In the genomic region with DNA sequence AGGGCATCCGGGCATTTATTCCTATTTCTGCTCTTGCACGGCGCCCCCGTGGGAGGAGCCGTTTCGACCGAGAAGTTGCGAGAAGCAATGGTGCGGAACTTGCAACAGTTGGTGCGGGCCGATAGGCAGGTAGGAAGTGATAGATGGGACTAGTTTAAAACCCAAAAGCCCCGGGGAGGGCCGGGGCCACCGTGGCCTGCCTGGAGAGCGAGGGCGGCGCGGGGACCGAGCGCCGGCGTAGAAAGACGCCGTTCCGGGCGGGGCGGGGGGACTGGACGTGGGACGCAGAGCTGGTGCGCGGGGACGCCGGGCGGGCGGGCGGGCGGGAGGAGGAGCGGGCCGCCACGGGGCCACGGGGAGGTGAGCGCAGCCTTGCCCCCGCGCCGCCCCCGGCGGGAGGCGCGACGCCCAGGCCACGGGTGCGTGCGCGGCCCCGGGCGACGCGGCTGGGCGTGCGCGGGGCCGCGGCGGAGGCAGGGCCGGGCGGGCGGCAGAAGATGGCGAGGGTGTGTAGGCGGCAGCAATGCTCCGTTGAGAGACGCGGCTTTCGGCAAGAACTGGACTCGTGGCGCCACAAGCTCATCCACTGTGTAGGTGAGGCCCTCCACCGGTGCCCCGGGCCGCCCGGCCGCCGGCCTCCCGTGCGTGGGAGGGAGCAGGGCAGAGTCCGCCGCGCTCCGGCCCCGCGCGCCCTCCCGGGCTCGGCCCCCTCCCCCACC, we compare ENCODE assay signal across 8 mouse cellular contexts. TPM values are rescaled to one million over a fixed set of nuclear protein-coding genes. Genes with fewer than 3 reads are reported as not detected.
DNase-seq lines count a peak whose midpoint lies in the region; ATAC-seq and TF ChIP-seq lines count a peak whose summit lies in the region.

A gene (plus strand): TSS at position 448 of the 719 bp plus-strand sequence.

- H3K27ac ChIP-seq in forebrain, embryonic 10.5 days, result peak within 1 kb of the TSS; percentile 99
- peak within 1 kb of the TSS; percentile 100 for H3K27ac ChIP-seq in heart, embryonic 15.5 days
- peak within 1 kb of the TSS; percentile 95 for H3K27ac ChIP-seq in liver, embryonic 14.5 days
- H3K27ac ChIP-seq in neural tube, embryonic 11.5 days (ENCODE audit: low read depth, low read length), result peak within 1 kb of the TSS; percentile 99
- peak within 1 kb of the TSS; percentile 99 for H3K27ac ChIP-seq in stomach, embryonic 16.5 days (ENCODE audit: low read length)

- peak within 1 kb of the TSS; percentile 86 for H3K9ac ChIP-seq in heart, embryonic 15.5 days
- peak within 1 kb of the TSS; percentile 95 for H3K9ac ChIP-seq in liver, embryonic 14.5 days (replicated peaks)
- peak within 1 kb of the TSS; percentile 93 for H3K9ac ChIP-seq in neural tube, embryonic 11.5 days (ENCODE audit: low read length)
- H3K9ac ChIP-seq in stomach, embryonic 16.5 days (ENCODE audit: low read length), result peak within 1 kb of the TSS; percentile 81

- H3K4me1 ChIP-seq in forebrain, embryonic 10.5 days, result peaks cover 34% of the 10 kb centered on the region
- H3K4me1 ChIP-seq in heart, embryonic 15.5 days (replicated peaks), result peaks cover 20% of the 10 kb centered on the region
- peaks cover 9 to 11% of the 10 kb centered on the region in 2 experiments for H3K4me1 ChIP-seq in liver, embryonic 14.5 days (replicated peaks; ENCODE audit: control insufficient read depth in 2 of 2, insufficient read depth in 2 of 2, low read length in 1 of 2)
- H3K4me1 ChIP-seq in neural tube, embryonic 11.5 days (ENCODE audit: control insufficient read depth, insufficient read depth, low read length), result peaks cover 8% of the 10 kb centered on the region; the same call in 1 of the 2 replicates
- H3K4me1 ChIP-seq in stomach, embryonic 16.5 days (ENCODE audit: control insufficient read depth, insufficient read depth, low read length), result peaks cover 11% of the 10 kb centered on the region

- peak; percentile 95 for ATAC-seq in heart, embryonic 15.5 days (replicated peaks; ENCODE audit: insufficient number of reproducible peaks, insufficient read depth, low FRiP score, low read depth)
- ATAC-seq in liver, embryonic 14.5 days (ENCODE audit: insufficient read depth), result peak; percentile 94
- ATAC-seq in neural tube, embryonic 11.5 days (ENCODE audit: insufficient read depth, low FRiP score, low TSS enrichment), result peak; percentile 82
- peak; percentile 95 for ATAC-seq in stomach, embryonic 16.5 days (ENCODE audit: insufficient read depth, low FRiP score)

- 0 out of 2 replicates have a peak, but pooled peaks have one; percentile 31 for TF ChIP-seq CTCF in liver, embryonic 14.5 days (IDR thresholded peaks at IDR 0.05; ENCODE audit: low read depth)

- H3K9me3 ChIP-seq in forebrain, embryonic 10.5 days, result no peaks in the 10 kb centered on the region
- no peaks in the 10 kb centered on the region for H3K9me3 ChIP-seq in heart, embryonic 15.5 days (replicated peaks)
- H3K9me3 ChIP-seq in liver, embryonic 14.5 days (ENCODE audit: control insufficient read depth, low read length), result no peaks in the 10 kb centered on the region
- no peaks in the 10 kb centered on the region for H3K9me3 ChIP-seq in neural tube, embryonic 11.5 days (ENCODE audit: control insufficient read depth, low read length)
- H3K9me3 ChIP-seq in stomach, embryonic 16.5 days (replicated peaks; ENCODE audit: control insufficient read depth, low read length), result no peaks in the 10 kb centered on the region

- TF ChIP-seq EP300 in liver, embryonic 14.5 days (IDR thresholded peaks at IDR 0.05; ENCODE audit: low read depth), result no peak

- 0% methylated on average over 75 of the region's 92 CpGs for WGBS in forebrain, embryonic 10.5 days
- under 1% methylated on average over 74 of the region's 92 CpGs for WGBS in heart, embryonic 15.5 days
- WGBS in liver, embryonic 14.5 days (ENCODE audit: insufficient replicate concordance), result under 1% methylated on average over 76 of the region's 92 CpGs
- 0% methylated on average over 19 of the region's 92 CpGs for WGBS in neural tube, embryonic 11.5 days
- under 1% methylated on average over 73 of the region's 92 CpGs for WGBS in stomach, embryonic 16.5 days

- H3K27me3 ChIP-seq in forebrain, embryonic 10.5 days (ENCODE audit: poor library complexity, severe bottlenecking), result no peaks in the 10 kb centered on the region; the same call in 1 of the 2 replicates
- no peaks in the 10 kb centered on the region for H3K27me3 ChIP-seq in heart, embryonic 15.5 days
- H3K27me3 ChIP-seq in liver, embryonic 14.5 days (ENCODE audit: control insufficient read depth, insufficient read depth, low read length), result no peaks in the 10 kb centered on the region
- H3K27me3 ChIP-seq in neural tube, embryonic 11.5 days (ENCODE audit: control insufficient read depth, insufficient read depth, low read length), result no peaks in the 10 kb centered on the region
- H3K27me3 ChIP-seq in stomach, embryonic 16.5 days (ENCODE audit: control insufficient read depth, insufficient read depth, low read length), result no peaks in the 10 kb centered on the region

- DNase-seq in CD8-positive naive resting alpha-beta T cell, adult 2 months (ENCODE audit: low read depth in 2 of 2, low spot score in 2 of 2), result peak; percentile 68 to 77
- DNase-seq in c-Kit-negative CD71-positive TER-119-positive erythroid progenitor cells, embryonic 14.5 days (ENCODE audit: low read depth, low spot score), result peak; percentile 70
- peak; percentile 79 for DNase-seq in forebrain, embryonic 10.5 days (ENCODE audit: extremely low spot score, low spot score)
- DNase-seq in kidney, postnatal 25 days, result peak; percentile 78 to 93
- peak; percentile 72 to 79 (median 75) for DNase-seq in liver, embryonic 14.5 days (ENCODE audit: low read depth in 3 of 3, low spot score in 3 of 3)
- peak; percentile 86 for DNase-seq in neural tube, embryonic 11.5 days (ENCODE audit: low spot score)

- H3K4me2 ChIP-seq in heart, embryonic 15.5 days, result peak within 1 kb of the TSS; percentile 79
- peak within 1 kb of the TSS; percentile 98 for H3K4me2 ChIP-seq in liver, embryonic 14.5 days (ENCODE audit: low read depth)
- H3K4me2 ChIP-seq in neural tube, embryonic 11.5 days (ENCODE audit: low read depth), result peak within 1 kb of the TSS; percentile 59
- H3K4me2 ChIP-seq in stomach, embryonic 16.5 days (ENCODE audit: low read depth, low read length), result peak within 1 kb of the TSS; percentile 67

- H3K36me3 ChIP-seq in forebrain, embryonic 10.5 days (replicated peaks), result no peaks in the 10 kb centered on the region
- H3K36me3 ChIP-seq in heart, embryonic 15.5 days, result no peaks in the 10 kb centered on the region
- no peaks in the 10 kb centered on the region for H3K36me3 ChIP-seq in liver, embryonic 14.5 days (replicated peaks; ENCODE audit: control insufficient read depth, insufficient read depth, low read depth)
- no peaks in the 10 kb centered on the region for H3K36me3 ChIP-seq in neural tube, embryonic 11.5 days (ENCODE audit: control insufficient read depth, insufficient read depth, low read length)
- no peaks in the 10 kb centered on the region for H3K36me3 ChIP-seq in stomach, embryonic 16.5 days (ENCODE audit: control insufficient read depth, insufficient read depth, low read length)

- H3K4me3 ChIP-seq in forebrain, embryonic 10.5 days, result peak within 1 kb of the TSS; percentile 97
- H3K4me3 ChIP-seq in heart, embryonic 15.5 days, result peak within 1 kb of the TSS; percentile 83
- peak within 1 kb of the TSS; percentile 90 to 100 for H3K4me3 ChIP-seq in liver, embryonic 14.5 days (ENCODE audit: insufficient read depth in 1 of 2, low read depth in 2 of 2, low read length in 2 of 2)
- peak within 1 kb of the TSS; percentile 92 for H3K4me3 ChIP-seq in neural tube, embryonic 11.5 days (ENCODE audit: low read depth, low read length)
- H3K4me3 ChIP-seq in stomach, embryonic 16.5 days (replicated peaks; ENCODE audit: low read length), result peak within 1 kb of the TSS; percentile 72

RNA-seq across cellular contexts. Expression of the gene that starts here (rescaled TPM):
- polyA plus RNA-seq in forebrain, embryonic 10.5 days (2016; fragmentation: Nextera tagmentation; extraction: Ambion mirVana), result 14.2 and 15.9 TPM in 2 replicates
- 7.7 and 8.3 TPM in 2 replicates for polyA plus RNA-seq in heart, embryonic 15.5 days (2015; fragmentation: Nextera tagmentation; extraction: Ambion mirVana)
- polyA plus RNA-seq in liver, embryonic 14.5 days (2012; rRNA removed), result 0.90 and 1.1 TPM in 2 replicates
- 5.2 and 5.6 TPM in 2 replicates for polyA plus RNA-seq in liver, embryonic 14.5 days (2014; fragmentation: Nextera tagmentation; extraction: Ambion mirVana)
- polyA plus RNA-seq in neural tube, embryonic 11.5 days (2014; fragmentation: Nextera tagmentation; extraction: Ambion mirVana), result 29.7 and 32.8 TPM in 2 replicates
- 17.3 and 17.6 TPM in 2 replicates for polyA plus RNA-seq in stomach, embryonic 16.5 days (2015; fragmentation: Nextera tagmentation; extraction: Ambion mirVana)

Comparison
In these comparisons a context has a peak if more than half of its experiments do, and no peak if none do; other contexts are left out.
1. Peak in every context shown above with its lines: DNase-seq, ATAC-seq, H3K4me3 ChIP-seq and H3K27ac ChIP-seq.